Mouse (Mus musculus): ENCODE measurements at regions not wholly inside any gene's neighbourhood (a gene's known extent, or its start where the extent isn't known, plus 50 kb on each side); places are given as distances from the start of the nearest gene placed in this dataset.

GRCm38 (mm10) chr9:93509646-93510045 lies 967.6 kb downstream of the Plod2 start:
- no peaks in the 10 kb centered on the region for H3K9me3 ChIP-seq (ENCODE audit: control insufficient read depth, low read length)
- H3K4me2 ChIP-seq (ENCODE audit: low read depth, low read length), result no peak overlapping the region
- no peak overlapping the region for H3K9ac ChIP-seq (replicated peaks; ENCODE audit: low read depth, low read length)
- 74% methylated on average over 2 of the region's 2 CpGs for WGBS
- no peak overlapping the region for H3K27ac ChIP-seq (ENCODE audit: low read depth, low read length)
- H3K27me3 ChIP-seq (ENCODE audit: control insufficient read depth, insufficient read depth, low read length), result no peaks in the 10 kb centered on the region
- no peak overlapping the region for H3K4me3 ChIP-seq (ENCODE audit: low read depth, low read length)
- no peak for ATAC-seq (ENCODE audit: low read depth)
- H3K4me1 ChIP-seq (ENCODE audit: control insufficient read depth, insufficient read depth, low read length), result no peaks in the 10 kb centered on the region
- H3K36me3 ChIP-seq (ENCODE audit: control insufficient read depth, insufficient read depth, low read length), result no peaks in the 10 kb centered on the region

- WGBS, result 25% methylated on average over 6 of the region's 6 CpGs
- H3K4me1 ChIP-seq (ENCODE audit: control insufficient read depth, insufficient read depth, low read length), result no peaks in the 10 kb centered on the region
These were observed 982.0 kb downstream of the Plod2 start for GRCm38 (mm10) chr9:93524055-93524454.

GRCm38 (mm10) chr9:93525132-93525531 lies 983.1 kb downstream of the Plod2 start:
- H3K9ac ChIP-seq (replicated peaks; ENCODE audit: low read depth, low read length), result no peak overlapping the region
- no peak overlapping the region for H3K4me3 ChIP-seq (ENCODE audit: low read depth, low read length)
- H3K4me1 ChIP-seq (ENCODE audit: control insufficient read depth, insufficient read depth, low read length), result no peaks in the 10 kb centered on the region
- no peak overlapping the region for H3K27ac ChIP-seq (ENCODE audit: low read depth, low read length)
- H3K36me3 ChIP-seq (ENCODE audit: control insufficient read depth, insufficient read depth, low read length), result no peaks in the 10 kb centered on the region
- no peak for ATAC-seq (ENCODE audit: low read depth)
- no peaks in the 10 kb centered on the region for H3K9me3 ChIP-seq (ENCODE audit: control insufficient read depth, low read length)
- H3K27me3 ChIP-seq (ENCODE audit: control insufficient read depth, insufficient read depth, low read length), result no peaks in the 10 kb centered on the region
- no peak overlapping the region for H3K4me2 ChIP-seq (ENCODE audit: low read depth, low read length)

More at GRCm38 (mm10) chr9:93524055-93524454, 982.0 kb downstream of the Plod2 start:
- no peak overlapping the region for H3K9ac ChIP-seq (replicated peaks; ENCODE audit: low read depth, low read length)
- H3K36me3 ChIP-seq (ENCODE audit: control insufficient read depth, insufficient read depth, low read length), result no peaks in the 10 kb centered on the region
- H3K27me3 ChIP-seq (ENCODE audit: control insufficient read depth, insufficient read depth, low read length), result no peaks in the 10 kb centered on the region
- no peak overlapping the region for H3K27ac ChIP-seq (ENCODE audit: low read depth, low read length)
- ATAC-seq (ENCODE audit: low read depth), result peak; percentile 56; the same call in 1 of the 2 replicates
- H3K4me3 ChIP-seq (ENCODE audit: low read depth, low read length), result no peak overlapping the region
- no peak overlapping the region for H3K4me2 ChIP-seq (ENCODE audit: low read depth, low read length)
- no peaks in the 10 kb centered on the region for H3K9me3 ChIP-seq (ENCODE audit: control insufficient read depth, low read length)

- Histone ChIP-seq H3K27ac (ENCODE audit: low read depth, low read length) (no peak overlapping the region), H3K36me3 (ENCODE audit: control insufficient read depth, insufficient read depth, low read length) (no peaks in the 10 kb centered on the region), H3K4me1 (ENCODE audit: control insufficient read depth, insufficient read depth, low read length) (no peaks in the 10 kb centered on the region), H3K9ac (replicated peaks; ENCODE audit: low read depth, low read length) (no peak overlapping the region), H3K4me3 (ENCODE audit: low read depth, low read length) (no peak overlapping the region), H3K4me2 (ENCODE audit: low read depth, low read length) (no peak overlapping the region), H3K9me3 (ENCODE audit: control insufficient read depth, low read length) (no peaks in the 10 kb centered on the region), H3K27me3 (ENCODE audit: control insufficient read depth, insufficient read depth, low read length) (no peaks in the 10 kb centered on the region)
- ATAC-seq (ENCODE audit: low read depth), result no peak
- WGBS, result 77% methylated on average over 2 of the region's 2 CpGs
These were observed 988.8 kb downstream of the Plod2 start for GRCm38 (mm10) chr9:93530646-93531320.

All from neural tube, embryonic 14.5 days (tissue).